Mouse (Mus musculus): ENCODE results near the gene Nifk. TPM values are rescaled to one million over a fixed set of nuclear protein-coding genes. Genes with fewer than 3 reads are reported as not detected.

Nifk gene
- polyA plus RNA-seq, 1 experiment = 10.0 TPM

DNA sequence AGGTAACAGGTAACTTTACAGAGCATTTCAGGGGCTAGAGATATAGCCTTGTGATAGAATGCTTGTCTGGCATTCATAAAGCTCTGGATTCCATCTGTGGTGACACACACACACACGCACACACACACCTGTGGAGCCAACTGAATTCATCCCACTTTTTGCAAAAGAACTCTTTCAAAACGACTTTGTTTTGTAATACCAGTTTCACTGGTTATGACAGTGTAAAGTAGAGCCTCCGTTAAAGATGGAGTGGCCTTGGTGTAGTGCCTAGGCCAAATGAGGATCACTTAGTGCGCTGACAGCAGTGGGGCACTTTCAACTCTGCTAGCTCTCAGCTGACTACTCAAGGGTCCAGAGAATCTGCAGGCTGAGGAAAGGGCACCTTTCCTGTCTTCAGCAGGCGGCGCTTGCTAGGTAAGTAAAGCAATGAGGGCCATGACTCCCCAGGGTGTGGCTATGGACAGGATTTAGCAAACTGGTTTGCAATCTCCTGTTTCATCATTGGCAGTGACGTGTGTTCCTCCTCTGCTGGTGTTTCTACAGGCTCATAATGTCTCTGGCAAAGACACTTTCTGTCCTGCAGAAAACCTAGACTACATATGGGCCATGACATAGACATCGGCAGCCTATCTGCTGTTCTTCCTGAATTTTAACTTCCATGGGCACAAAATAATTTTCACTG is 58.6 kb downstream of the Nifk start:
- DNase-seq (ENCODE audit: low read depth) = no peak

Other genes with a start within 250 kb of the Nifk start
- not detected in 2 replicates for gene Gm29106, start 145.3 kb upstream of the Nifk start, polyA plus RNA-seq (2012; rRNA removed)
- gene Tsn, start 10.1 kb upstream of the Nifk start, polyA plus RNA-seq (2012; rRNA removed) = 34.8 and 41.7 TPM in 2 replicates
- 19.1 and 23.2 TPM in 2 replicates for gene Clasp1, start 67.2 kb downstream of the Nifk start, polyA plus RNA-seq (2012; rRNA removed)

All from gonadal fat pad, adult 2 months (tissue).